Mouse (Mus musculus) adipose tissue, adult 10 weeks (tissue): ENCODE results near the gene Etfbkmt. TPM values are rescaled to one million over a fixed set of nuclear protein-coding genes. Genes with fewer than 3 reads are reported as not detected.

Experiments
- polyA plus RNA-seq: library from polyadenylated mRNA; stranded (reverse); fragments of 350-450 nt; fragmentation: Illumina TruSeq; extraction: RNeasy Lipid Tissue Mini Kit (QIAGEN cat#74804); gene quantifications from one replicate; pipeline ENCODE4 v1.2.3, GENCODE M21; 2014; ENCODE audit warnings: low read depth, low replicate concordance

Gene Etfbkmt
- polyA plus RNA-seq, result 38.2 TPM

GRCm38 (mm10) chr6:149139471-149139870, at the start of gene Etfbkmt:
Etfbkmt (plus strand) TSS chr6:149139849.

GRCm38 (mm10) chr6:149101076-149101942, 38.3 kb upstream of the Etfbkmt start, which contains the start of gene Dennd5b:
Dennd5b (minus strand) TSS chr6:149101680.

GRCm38 (mm10) chr6:149129870-149130269, 9.8 kb upstream of the Etfbkmt start, which contains the start of gene Gm10203:
Gm10203 (plus strand) TSS chr6:149130170.

GRCm38 (mm10) chr6:149188041-149188924, 48.6 kb downstream of the Etfbkmt start, which contains the start of gene Amn1:
Amn1 (minus strand) TSS chr6:149188712.

Other genes starting within 250 kb of the Etfbkmt start
- gene Caprin2, start 243.6 kb upstream of the Etfbkmt start, polyA plus RNA-seq, result 17.7 TPM
- gene Sinhcaf, start 193.4 kb upstream of the Etfbkmt start, polyA plus RNA-seq, result 12.9 TPM
- gene Dennd5b, start 38.2 kb upstream of the Etfbkmt start, polyA plus RNA-seq, result 4.6 TPM
- gene Gm10203, start 9.7 kb upstream of the Etfbkmt start, polyA plus RNA-seq, result not detected
- 19.8 TPM for gene Amn1, start 48.9 kb downstream of the Etfbkmt start, polyA plus RNA-seq
- 17.2 TPM for gene Resf1, start 169.6 kb downstream of the Etfbkmt start, polyA plus RNA-seq